Mouse (Mus musculus) embryonic facial prominence, embryonic 11.5 days (tissue): Measurements from ENCODE around the gene Ptk6. TPM values are rescaled to one million over a fixed set of nuclear protein-coding genes. Genes with fewer than 3 reads are reported as not detected.
A peak's percentile ranks its signal among the peaks of the same experiment; 100 is the strongest.

Source experiments
- ATAC-seq: fragments of 200-750 bp; cut with Nextera tagmentation; replicated peaks from 2 replicates; pipeline ENCODE4 v1.8.0; 2017; ENCODE audit warnings: low read depth; ENCODE audit not compliant: insufficient number of reproducible peaks, low FRiP score, low TSS enrichment
- DNase-seq: peaks from one replicate; pipeline ENCODE4 v3.0.0-alpha.2; 2015; ENCODE audit warnings: low spot score
- H3K27ac ChIP-seq: fragments of 300-500 bp; sonication (generic); replicated peaks from 2 replicates; pipeline ENCODE4 v1.5.1; 2014; ENCODE audit warnings: mild to moderate bottlenecking, low read depth, low read length, control low read depth
- H3K27me3 ChIP-seq: fragments of 300-500 bp; sonication (generic); 2 replicates; pipeline ENCODE4 v1.6.1; 2014; ENCODE audit warnings: mild to moderate bottlenecking, low read length, moderate library complexity, mixed read lengths; ENCODE audit not compliant: control insufficient read depth, insufficient read depth
- H3K36me3 ChIP-seq: fragments of 300-500 bp; sonication (generic); replicated peaks from 2 replicates; pipeline ENCODE4 v1.6.1; 2014; ENCODE audit warnings: low read depth, mild to moderate bottlenecking, low read length, moderate library complexity, mixed read lengths; ENCODE audit not compliant: control insufficient read depth, insufficient read depth
- H3K4me1 ChIP-seq: fragments of 300-500 bp; sonication (generic); 2 replicates; pipeline ENCODE4 v1.6.1; 2014; ENCODE audit warnings: low read length, mixed read lengths; ENCODE audit not compliant: control insufficient read depth, insufficient read depth
- H3K4me2 ChIP-seq: fragments of 300-500 bp; sonication (generic); 2 replicates; pipeline ENCODE4 v1.6.1; 2014; ENCODE audit warnings: low read depth, mild to moderate bottlenecking, control low read depth, low read length, moderate library complexity
- H3K4me3 ChIP-seq: fragments of 300-500 bp; sonication (generic); 2 replicates; pipeline ENCODE4 v1.5.1; 2014; ENCODE audit warnings: low read depth, low read length, control low read depth
- H3K9ac ChIP-seq: fragments of 300-500 bp; sonication (generic); replicated peaks from 2 replicates; pipeline ENCODE4 v1.6.1; 2014; ENCODE audit warnings: mild to moderate bottlenecking, control low read depth, low read length
- H3K9me3 ChIP-seq: fragments of 300-500 bp; sonication (generic); replicated peaks from 2 replicates; pipeline ENCODE4 v1.6.1; 2016; ENCODE audit warnings: mild to moderate bottlenecking, low read length, inconsistent platforms, mixed read lengths; ENCODE audit not compliant: control insufficient read depth
- WGBS: fragments of 180-500 bp; shearing (Covaris S2); extraction: QIAGEN DNeasy Blood & Tissue Kit; methylation state at CpG from one replicate; pipeline ENCODE4 v1.1.7; 2014; 5-methylcytosine and 5-hydroxymethylcytosine counted together
- polyA plus RNA-seq: library from polyadenylated mRNA; unstranded; fragments of >200 nt; fragmentation: Nextera tagmentation; extraction: Ambion mirVana; gene quantifications from 2 replicates; pipeline ENCODE4 v1.2.1, GENCODE M21; 2014

Ptk6 gene
- polyA plus RNA-seq, 1 experiment from 2014 or later, result not detected

DNA sequence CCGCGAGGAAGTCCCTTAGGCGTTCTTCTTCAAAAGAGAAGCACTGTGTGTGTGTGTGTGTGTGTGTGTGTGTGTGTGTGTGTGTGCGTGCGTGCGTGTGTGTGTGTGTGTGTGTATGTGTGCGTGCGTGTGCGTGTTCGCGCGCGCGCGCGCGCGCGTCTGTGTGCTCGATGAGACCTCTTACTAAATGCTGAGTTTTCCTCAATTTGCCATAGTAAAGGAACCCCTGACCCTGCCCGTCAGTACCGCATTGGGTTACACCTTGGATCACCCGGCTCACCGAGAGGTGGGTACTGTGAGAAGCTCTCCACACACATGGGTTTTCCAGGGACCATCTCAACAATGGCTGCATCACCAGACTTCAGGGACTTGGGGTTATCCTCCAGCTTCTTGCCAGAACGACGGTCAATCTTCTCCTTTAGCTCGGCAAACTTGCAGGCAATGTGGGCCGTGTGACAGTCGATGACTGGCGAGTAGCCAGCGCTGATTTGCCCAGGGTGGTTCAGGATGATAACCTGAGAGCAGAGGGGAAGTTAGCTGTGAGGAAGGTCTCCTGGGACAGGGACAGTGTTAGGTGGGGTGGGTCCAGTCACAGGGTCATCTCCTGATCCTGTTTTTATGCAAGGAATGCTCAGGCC is 54.2 kb downstream of the Ptk6 start:
- Histone ChIP-seq H3K27ac (no peak overlapping the region), H3K4me1 (no peaks in the 10 kb centered on the region; the same call in 1 of the 2 replicates), H3K27me3 (peaks cover 13% of the 10 kb centered on the region), H3K9ac (no peak overlapping the region), H3K4me2 (peak overlapping the region; percentile 72), H3K9me3 (no peaks in the 10 kb centered on the region), H3K36me3 (no peaks in the 10 kb centered on the region), H3K4me3 (peak overlapping the region; percentile 32)
- DNase-seq (no peak), ATAC-seq (no peak)
- WGBS, result 12% methylated on average over 28 of the region's 31 CpGs

DNA sequence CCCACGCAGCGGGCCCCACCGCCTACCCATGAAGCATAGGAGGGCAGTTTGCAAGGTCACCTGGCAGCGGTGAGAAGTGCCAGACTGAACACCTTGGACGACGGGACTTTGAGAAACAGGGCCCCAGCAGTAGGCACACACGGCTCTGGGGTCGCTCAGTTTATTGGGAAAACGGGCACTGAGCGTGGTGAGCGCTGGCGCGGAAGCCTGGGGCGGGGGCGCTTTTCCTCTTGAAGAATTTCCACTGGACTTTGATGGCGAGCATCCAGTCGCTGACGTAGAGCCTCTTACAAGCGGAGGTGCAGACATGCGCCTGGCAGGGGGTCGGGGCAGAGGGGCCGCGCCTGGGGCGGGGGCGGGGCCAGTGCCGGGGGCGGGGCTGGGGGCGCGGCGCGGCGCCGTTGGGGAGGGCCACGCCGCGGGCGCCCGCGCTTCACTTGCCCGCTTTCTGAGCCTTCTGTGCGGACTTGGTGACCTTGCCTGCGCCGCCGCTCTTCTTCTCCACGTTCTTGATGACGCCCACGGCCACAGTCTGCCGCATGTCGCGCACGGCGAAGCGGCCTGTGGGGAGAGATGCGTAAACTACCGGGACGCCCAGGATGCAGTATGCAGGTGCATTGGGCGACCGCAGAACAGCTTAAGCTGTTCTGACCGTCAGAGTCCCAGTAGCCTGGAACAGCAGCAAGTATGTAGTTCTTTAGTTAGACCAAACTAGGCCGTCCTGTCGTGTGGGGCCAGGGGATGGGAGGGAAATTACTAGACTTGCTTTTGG is 54.9 kb downstream of the Ptk6 start:
- Histone ChIP-seq H3K27ac (no peak overlapping the region), H3K4me3 (peak overlapping the region; percentile 32), H3K9ac (peak overlapping the region; percentile 26), H3K4me2 (peak overlapping the region; percentile 72), H3K9me3 (no peaks in the 10 kb centered on the region), H3K36me3 (no peaks in the 10 kb centered on the region), H3K4me1 (no peaks in the 10 kb centered on the region; the same call in 1 of the 2 replicates), H3K27me3 (peaks cover 13% of the 10 kb centered on the region)
- ATAC-seq, result 0 out of 2 replicates have a peak, but pooled peaks have one; percentile 10
- peak; percentile 55 for DNase-seq
- under 1% methylated on average over 56 of the region's 61 CpGs for WGBS

DNA sequence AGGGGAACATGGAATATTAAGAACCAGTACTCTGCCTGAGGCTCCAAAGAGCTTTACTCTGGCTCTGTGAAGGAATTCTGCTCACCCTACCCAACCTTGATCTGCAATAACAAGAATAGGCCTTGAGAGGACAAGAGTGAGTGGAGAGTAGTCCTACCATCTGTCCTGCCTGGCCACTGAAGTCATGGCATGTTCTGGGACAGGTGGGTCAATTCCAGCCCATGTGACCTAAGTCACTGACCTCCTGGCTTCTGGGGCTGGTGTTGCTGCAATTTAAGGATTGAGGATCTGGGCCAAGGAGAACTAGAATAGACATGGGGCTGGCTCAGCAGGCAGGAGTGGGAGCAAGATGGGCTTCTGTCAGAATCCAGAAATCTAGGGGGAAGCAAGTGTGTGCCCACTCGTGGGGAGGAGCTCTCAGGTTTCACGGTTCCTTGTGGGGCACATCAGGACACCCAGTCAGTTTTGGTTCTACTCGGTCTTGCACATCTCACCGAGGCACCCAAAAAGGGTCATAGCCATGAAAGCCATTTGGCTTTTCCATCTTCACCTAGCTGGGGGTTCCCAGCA is 55.5 kb downstream of the Ptk6 start:
- ATAC-seq (no peak), DNase-seq (no peak)
- Histone ChIP-seq H3K27ac (no peak overlapping the region), H3K9me3 (no peaks in the 10 kb centered on the region), H3K27me3 (peaks cover 13% of the 10 kb centered on the region), H3K9ac (no peak overlapping the region), H3K36me3 (no peaks in the 10 kb centered on the region), H3K4me1 (no peaks in the 10 kb centered on the region; the same call in 1 of the 2 replicates), H3K4me2 (peak overlapping the region; percentile 72), H3K4me3 (peak overlapping the region; percentile 32; the same call in 1 of the 2 replicates)
- 57% methylated on average over 4 of the region's 4 CpGs for WGBS

DNA sequence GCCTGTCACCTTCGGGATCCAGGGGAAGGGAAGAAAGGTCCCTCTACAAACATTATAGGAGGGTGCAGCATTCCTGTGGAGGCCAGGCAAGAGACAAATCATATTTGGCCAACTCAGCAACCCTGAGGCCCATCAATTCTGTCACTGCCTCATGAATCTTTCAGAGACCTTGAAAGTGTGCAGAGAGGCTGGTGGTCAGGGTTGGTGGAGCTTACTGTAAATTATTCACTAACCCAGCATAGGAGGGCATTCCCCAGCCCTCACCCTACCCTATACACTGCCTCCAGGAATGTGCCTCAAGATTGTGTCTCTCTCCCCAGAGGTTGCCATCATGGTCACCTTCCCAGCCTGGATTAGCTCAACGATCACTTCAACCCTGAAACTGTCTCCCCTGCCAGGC is 57.9 kb downstream of the Ptk6 start:
- Histone ChIP-seq H3K4me3 (no peak overlapping the region), H3K36me3 (no peaks in the 10 kb centered on the region), H3K27me3 (peaks cover 13% of the 10 kb centered on the region), H3K4me1 (no peaks in the 10 kb centered on the region; the same call in 1 of the 2 replicates), H3K9me3 (no peaks in the 10 kb centered on the region), H3K27ac (no peak overlapping the region), H3K4me2 (no peak overlapping the region), H3K9ac (no peak overlapping the region)
- ATAC-seq (no peak), DNase-seq (no peak)
- WGBS, result 85% methylated on average over 2 of the region's 2 CpGs

Other genes with a start within 250 kb of the Ptk6 start
- 20.9 and 27.0 TPM in 2 replicates for gene Nkain4, start 248.1 kb downstream of the Ptk6 start, polyA plus RNA-seq
- gene Arfgap1, start 235.6 kb downstream of the Ptk6 start, polyA plus RNA-seq, result 43.2 and 54.4 TPM in 2 replicates
- gene Col20a1, start 216.3 kb downstream of the Ptk6 start, polyA plus RNA-seq, result 0.83 and 0.85 TPM in 2 replicates
- gene Chrna4, start 159.2 kb downstream of the Ptk6 start, polyA plus RNA-seq, result 7.4 and 10.8 TPM in 2 replicates
- 1.5 and 2.0 TPM in 2 replicates for gene Kcnq2, start 67.5 kb downstream of the Ptk6 start, polyA plus RNA-seq
- gene Eef1a2, start 45.8 kb downstream of the Ptk6 start, polyA plus RNA-seq, result 0.25 and 0.42 TPM in 2 replicates
- 443 and 483 TPM in 2 replicates for gene Ppdpf, start 15.5 kb downstream of the Ptk6 start, polyA plus RNA-seq
- 0.08 TPM in 1 of 2 replicates, not detected in the other for gene Srms, start 10.4 kb upstream of the Ptk6 start, polyA plus RNA-seq
- gene Fndc11, start 17.2 kb upstream of the Ptk6 start, polyA plus RNA-seq, result 0.49 TPM in 1 of 2 replicates, not detected in the other
- 0.54 and 0.70 TPM in 2 replicates for gene Helz2, start 39.2 kb upstream of the Ptk6 start, polyA plus RNA-seq
- gene Gmeb2, start 85.2 kb upstream of the Ptk6 start, polyA plus RNA-seq, result 18.0 and 18.3 TPM in 2 replicates
- gene Stmn3, start 111.7 kb upstream of the Ptk6 start, polyA plus RNA-seq, result 79.6 and 98.0 TPM in 2 replicates
- 52.5 and 55.9 TPM in 2 replicates for gene Rtel1, start 117.0 kb upstream of the Ptk6 start, polyA plus RNA-seq
- 29.1 and 37.0 TPM in 2 replicates for gene Zgpat, start 162.1 kb upstream of the Ptk6 start, polyA plus RNA-seq
- gene Arfrp1, start 162.6 kb upstream of the Ptk6 start, polyA plus RNA-seq, result 49.7 and 50.8 TPM in 2 replicates
- gene Lime1, start 177.3 kb upstream of the Ptk6 start, polyA plus RNA-seq, result 15.2 and 18.5 TPM in 2 replicates